Mouse (Mus musculus) embryonic facial prominence, embryonic 15.5 days (tissue): ENCODE results near the gene Commd7. TPM values are rescaled to one million over a fixed set of nuclear protein-coding genes. Genes with fewer than 3 reads are reported as not detected.

Experiments used
- ATAC-seq: fragments of 200-750 bp; cut with Nextera tagmentation; 2 replicates; pipeline ENCODE4 v1.8.0; 2017; ENCODE audit warnings: low read depth, moderate TSS enrichment; ENCODE audit not compliant: insufficient number of reproducible peaks, low FRiP score, low TSS enrichment
- H3K27ac ChIP-seq: fragments of 300-500 bp; sonication (generic); replicated peaks from 2 replicates; pipeline ENCODE4 v1.5.1; 2015; ENCODE audit warnings: mild to moderate bottlenecking, inconsistent platforms
- H3K27me3 ChIP-seq: fragments of 300-500 bp; sonication (generic); 2 replicates; pipeline ENCODE4 v1.6.1; 2015; ENCODE audit warnings: inconsistent platforms
- H3K36me3 ChIP-seq: fragments of 300-500 bp; sonication (generic); 2 replicates; pipeline ENCODE4 v1.6.1; 2015; ENCODE audit warnings: mild to moderate bottlenecking, inconsistent platforms
- H3K4me1 ChIP-seq: fragments of 300-500 bp; sonication (generic); 2 replicates; pipeline ENCODE4 v1.6.1; 2015; ENCODE audit warnings: inconsistent platforms
- H3K4me2 ChIP-seq: fragments of 300-500 bp; sonication (generic); replicated peaks from 2 replicates; pipeline ENCODE4 v1.6.1; 2015; ENCODE audit warnings: mild to moderate bottlenecking, inconsistent platforms
- H3K4me3 ChIP-seq: fragments of 300-500 bp; sonication (generic); replicated peaks from 2 replicates; pipeline ENCODE4 v1.5.1; 2015; ENCODE audit warnings: mild to moderate bottlenecking, inconsistent platforms
- H3K9ac ChIP-seq: fragments of 300-500 bp; sonication (generic); 2 replicates; pipeline ENCODE4 v1.6.1; 2015; ENCODE audit warnings: inconsistent platforms
- H3K9me3 ChIP-seq: fragments of 300-500 bp; sonication (generic); replicated peaks from 2 replicates; pipeline ENCODE4 v1.6.1; 2016; ENCODE audit warnings: inconsistent platforms
- WGBS: fragments of 180-500 bp; shearing (Covaris S2); methylation state at CpG from one replicate; pipeline ENCODE4 v1.1.7; 2015; 5-methylcytosine and 5-hydroxymethylcytosine counted together
- polyA plus RNA-seq: library from polyadenylated mRNA; unstranded; fragments of >200 nt; fragmentation: Nextera tagmentation; extraction: Ambion mirVana; gene quantifications from 2 replicates; pipeline ENCODE4 v1.2.1, GENCODE M21; 2015

The Commd7 gene
- polyA plus RNA-seq, 1 experiment from 2014 or later: 79.0 TPM

GRCm38 (mm10) chr2:153584396-153584795 lies 48.2 kb downstream of the Commd7 start:
- H3K4me1 ChIP-seq: peaks cover 11% of the 10 kb centered on the region
- 64% methylated on average over 4 of the region's 4 CpGs for WGBS
- ATAC-seq: no peak
- no peak overlapping the region for H3K9ac ChIP-seq
- no peaks in the 10 kb centered on the region for H3K36me3 ChIP-seq
- no peak overlapping the region for H3K27ac ChIP-seq
- no peaks in the 10 kb centered on the region for H3K9me3 ChIP-seq
- H3K4me2 ChIP-seq: no peak overlapping the region
- no peaks in the 10 kb centered on the region for H3K27me3 ChIP-seq
- no peak overlapping the region for H3K4me3 ChIP-seq

DNA sequence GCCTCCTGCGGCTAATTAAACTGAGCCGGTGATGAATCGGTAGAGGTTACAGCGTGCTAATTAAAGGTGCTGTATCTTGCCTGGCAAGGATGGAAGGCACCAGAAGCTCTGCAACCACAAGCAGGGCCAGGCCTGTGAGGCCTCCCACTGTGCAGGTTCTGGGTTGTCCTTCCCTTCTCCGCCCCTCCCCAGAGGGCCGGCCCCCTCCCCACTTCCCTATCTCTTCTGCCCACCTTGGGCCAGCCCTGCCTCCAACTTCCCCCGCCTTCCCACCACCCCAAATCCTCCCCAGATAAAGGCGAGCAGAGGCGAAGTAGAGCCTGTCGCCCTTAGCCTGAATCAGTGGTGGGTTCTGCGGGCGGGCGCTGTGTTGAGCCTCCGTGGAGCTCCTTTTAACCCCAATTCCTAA lies 48.9 kb downstream of the Commd7 start:
- Histone ChIP-seq H3K4me3 (no peak overlapping the region), H3K9ac (no peak overlapping the region), H3K36me3 (no peaks in the 10 kb centered on the region), H3K27ac (no peak overlapping the region), H3K9me3 (no peaks in the 10 kb centered on the region), H3K4me2 (no peak overlapping the region), H3K27me3 (no peaks in the 10 kb centered on the region), H3K4me1 (peaks cover 11% of the 10 kb centered on the region)
- ATAC-seq: no peak
- 50% methylated on average over 14 of the region's 14 CpGs for WGBS

GRCm38 (mm10) chr2:153582876-153583585 lies 49.5 kb downstream of the Commd7 start:
- Histone ChIP-seq H3K9ac (no peak overlapping the region), H3K27ac (no peak overlapping the region), H3K4me1 (peaks cover 11% of the 10 kb centered on the region), H3K36me3 (no peaks in the 10 kb centered on the region), H3K9me3 (no peaks in the 10 kb centered on the region), H3K4me2 (no peak overlapping the region), H3K4me3 (no peak overlapping the region), H3K27me3 (no peaks in the 10 kb centered on the region)
- 59% methylated on average over 15 of the region's 15 CpGs for WGBS
- no peak for ATAC-seq

GRCm38 (mm10) chr2:153581416-153581815 lies 51.2 kb downstream of the Commd7 start:
- no peak overlapping the region for H3K27ac ChIP-seq
- no peaks in the 10 kb centered on the region for H3K9me3 ChIP-seq
- H3K9ac ChIP-seq: no peak overlapping the region
- no peaks in the 10 kb centered on the region for H3K36me3 ChIP-seq
- no peak overlapping the region for H3K4me2 ChIP-seq
- 75% methylated on average over 7 of the region's 7 CpGs for WGBS
- H3K27me3 ChIP-seq: no peaks in the 10 kb centered on the region
- no peak overlapping the region for H3K4me3 ChIP-seq
- ATAC-seq: no peak
- H3K4me1 ChIP-seq: peaks cover 7% of the 10 kb centered on the region

DNA sequence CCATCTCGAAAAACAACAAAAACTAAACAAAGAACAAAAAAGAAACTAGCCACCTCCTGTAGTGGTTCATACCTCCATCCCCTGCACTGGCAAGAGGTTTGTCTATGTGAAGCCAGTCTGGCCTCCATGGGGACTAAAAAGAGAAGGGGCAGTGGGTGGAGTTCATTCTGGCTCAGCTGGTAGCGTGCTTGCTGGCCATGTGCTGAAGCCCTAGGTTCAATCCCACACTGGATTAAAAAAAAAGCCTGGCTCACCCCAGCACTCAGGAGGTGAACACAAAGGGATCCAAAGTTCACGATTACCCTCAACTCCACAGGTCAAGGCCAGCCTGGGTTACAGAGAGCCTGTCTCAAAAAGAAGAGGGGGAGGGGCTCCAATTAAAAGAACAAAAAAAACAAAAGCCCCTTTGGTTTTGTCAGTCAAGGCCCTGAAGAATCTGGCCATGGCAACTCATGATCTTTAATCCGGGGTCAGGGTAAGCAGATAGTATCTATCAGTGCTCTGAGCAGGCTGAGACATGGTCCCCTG lies 52.1 kb downstream of the Commd7 start:
- Histone ChIP-seq H3K4me3 (no peak overlapping the region), H3K36me3 (no peaks in the 10 kb centered on the region), H3K4me1 (0 out of 2 replicates have a peak, but pooled peaks cover 4% of the 10 kb centered on the region), H3K9ac (no peak overlapping the region), H3K27me3 (no peaks in the 10 kb centered on the region), H3K9me3 (no peaks in the 10 kb centered on the region), H3K4me2 (no peak overlapping the region), H3K27ac (no peak overlapping the region)
- WGBS: 56% methylated on average over 4 of the region's 4 CpGs
- ATAC-seq: no peak

GRCm38 (mm10) chr2:153580042-153580441 lies 52.5 kb downstream of the Commd7 start:
- Histone ChIP-seq H3K9ac (no peak overlapping the region), H3K4me3 (no peak overlapping the region), H3K27ac (no peak overlapping the region), H3K4me2 (no peak overlapping the region), H3K36me3 (no peaks in the 10 kb centered on the region), H3K4me1 (0 out of 2 replicates have a peak, but pooled peaks cover 4% of the 10 kb centered on the region), H3K27me3 (no peaks in the 10 kb centered on the region), H3K9me3 (no peaks in the 10 kb centered on the region)
- ATAC-seq: no peak
- 91% methylated on average over 3 of the region's 3 CpGs for WGBS

GRCm38 (mm10) chr2:153577122-153577521 lies 55.5 kb downstream of the Commd7 start:
- no peaks in the 10 kb centered on the region for H3K36me3 ChIP-seq
- no peak for ATAC-seq
- H3K9ac ChIP-seq: no peak overlapping the region
- H3K27me3 ChIP-seq: no peaks in the 10 kb centered on the region
- H3K4me1 ChIP-seq: no peaks in the 10 kb centered on the region
- 55% methylated on average over 4 of the region's 4 CpGs for WGBS
- no peak overlapping the region for H3K27ac ChIP-seq
- H3K4me3 ChIP-seq: no peak overlapping the region
- no peak overlapping the region for H3K4me2 ChIP-seq
- no peaks in the 10 kb centered on the region for H3K9me3 ChIP-seq

DNA sequence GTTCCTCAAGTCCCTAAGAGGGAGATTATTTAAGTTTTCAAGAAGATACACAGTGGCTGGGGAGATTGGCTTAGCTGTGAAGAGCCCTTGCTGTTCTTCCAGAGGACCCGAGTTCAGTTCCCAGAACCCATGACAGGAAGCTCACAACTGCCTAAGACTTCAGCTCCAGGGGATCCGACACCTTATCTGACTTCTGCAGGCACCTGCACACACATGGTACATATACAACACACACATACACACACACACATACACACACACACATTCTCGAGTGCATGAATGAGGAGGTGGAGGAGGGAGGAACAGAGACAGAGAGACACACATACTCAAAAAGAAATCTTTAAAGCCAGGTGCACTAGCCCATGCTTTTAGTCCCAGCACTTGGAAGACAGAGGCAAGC lies 56.4 kb downstream of the Commd7 start:
- WGBS: 81% methylated on average over 3 of the region's 3 CpGs
- Histone ChIP-seq H3K9me3 (no peaks in the 10 kb centered on the region), H3K27ac (no peak overlapping the region), H3K36me3 (no peaks in the 10 kb centered on the region), H3K27me3 (no peaks in the 10 kb centered on the region), H3K9ac (no peak overlapping the region), H3K4me1 (no peaks in the 10 kb centered on the region), H3K4me3 (no peak overlapping the region), H3K4me2 (no peak overlapping the region)
- no peak for ATAC-seq

DNA sequence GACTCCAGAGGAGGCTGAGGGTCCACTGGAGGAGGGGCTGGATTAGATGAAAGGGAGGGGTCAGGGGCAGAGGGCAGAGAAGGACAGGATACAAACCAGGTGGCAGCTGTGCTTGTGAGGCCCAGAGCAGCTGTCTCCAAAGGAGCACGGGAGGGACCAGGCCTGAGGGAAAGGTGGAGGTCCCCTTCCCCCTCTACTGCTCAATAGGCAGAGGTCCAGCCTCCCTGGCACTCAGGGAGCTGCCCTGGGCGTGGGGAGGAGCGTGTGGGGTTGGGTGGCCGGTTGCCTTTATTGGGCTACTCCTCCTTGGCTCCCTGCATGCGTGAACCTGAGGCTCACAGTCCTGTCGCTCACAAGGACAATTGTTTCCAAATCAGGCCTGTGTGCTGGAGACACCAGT lies 57.0 kb downstream of the Commd7 start:
- Histone ChIP-seq H3K27ac (no peak overlapping the region), H3K27me3 (no peaks in the 10 kb centered on the region), H3K4me3 (no peak overlapping the region), H3K4me2 (no peak overlapping the region), H3K9me3 (no peaks in the 10 kb centered on the region), H3K9ac (no peak overlapping the region), H3K36me3 (no peaks in the 10 kb centered on the region), H3K4me1 (no peaks in the 10 kb centered on the region)
- ATAC-seq: no peak
- WGBS: 52% methylated on average over 6 of the region's 6 CpGs

- WGBS: 87% methylated on average over 9 of the region's 9 CpGs
- Histone ChIP-seq H3K4me2 (no peak overlapping the region), H3K4me3 (no peak overlapping the region), H3K9ac (no peak overlapping the region), H3K4me1 (no peaks in the 10 kb centered on the region), H3K36me3 (no peaks in the 10 kb centered on the region), H3K27ac (no peak overlapping the region), H3K27me3 (no peaks in the 10 kb centered on the region), H3K9me3 (no peaks in the 10 kb centered on the region)
- no peak for ATAC-seq
These were observed 59.5 kb downstream of the Commd7 start for GRCm38 (mm10) chr2:153573101-153573500.

DNA sequence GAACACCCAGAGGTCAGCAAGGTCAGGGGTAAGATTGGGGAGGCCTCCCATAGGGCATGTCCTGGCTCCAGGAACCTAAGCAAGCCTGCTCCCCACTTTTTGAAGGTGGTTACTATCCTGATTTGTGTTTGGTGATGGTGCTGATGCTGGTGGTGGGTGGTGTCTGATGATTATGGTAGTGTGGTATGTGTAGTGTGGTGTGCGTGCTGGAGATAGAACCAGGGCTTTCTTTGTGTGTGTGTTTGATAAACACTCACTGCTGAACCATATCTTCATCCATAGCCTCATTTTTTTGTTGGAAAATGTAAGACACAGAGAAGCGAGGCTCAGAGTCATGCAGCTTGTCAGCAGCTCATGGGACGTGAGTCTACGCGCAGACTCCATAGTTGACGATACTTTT lies 64.0 kb downstream of the Commd7 start:
- Histone ChIP-seq H3K9ac (no peak overlapping the region), H3K9me3 (no peaks in the 10 kb centered on the region), H3K4me1 (no peaks in the 10 kb centered on the region), H3K4me2 (no peak overlapping the region), H3K27me3 (no peaks in the 10 kb centered on the region; the same call in 1 of the 2 replicates), H3K27ac (no peak overlapping the region), H3K36me3 (no peaks in the 10 kb centered on the region), H3K4me3 (no peak overlapping the region)
- 88% methylated on average over 6 of the region's 6 CpGs for WGBS
- no peak for ATAC-seq

- no peaks in the 10 kb centered on the region; the same call in 1 of the 2 replicates for H3K27me3 ChIP-seq
- H3K4me2 ChIP-seq: no peak overlapping the region
- no peak overlapping the region for H3K27ac ChIP-seq
- no peak for ATAC-seq
- H3K4me3 ChIP-seq: no peak overlapping the region
- WGBS: 72% methylated on average over 4 of the region's 4 CpGs
- no peaks in the 10 kb centered on the region for H3K4me1 ChIP-seq
- no peaks in the 10 kb centered on the region for H3K9me3 ChIP-seq
- no peaks in the 10 kb centered on the region for H3K36me3 ChIP-seq
- H3K9ac ChIP-seq: no peak overlapping the region
These were observed 64.6 kb downstream of the Commd7 start for GRCm38 (mm10) chr2:153568013-153568412.
